Mouse (Mus musculus) bone marrow macrophage, adult 2 months (primary cell): ENCODE measurements at regions not wholly inside any gene's neighbourhood (a gene's known extent, or its start where the extent isn't known, plus 50 kb on each side); places are given as distances from the start of the nearest gene placed in this dataset.

Experiments used
- CTCF ChIP-seq: IDR thresholded peaks from 2 replicates; pipeline ENCODE4 v1.5.1; 2012; ENCODE audit warnings: low read depth, mild to moderate bottlenecking, low read length, moderate library complexity
- POLR2A ChIP-seq: IDR thresholded peaks from 2 replicates; pipeline ENCODE4 v1.6.1; 2012; ENCODE audit warnings: mild to moderate bottlenecking, low read depth, low read length, borderline replicate concordance

- TF ChIP-seq CTCF, result no peak
- TF ChIP-seq POLR2A, result no peak
Observed at GRCm38 (mm10) chr15:84612961-84613360, 55.3 kb upstream of the Rtl6 start.
